Mouse (Mus musculus): ENCODE measurements at regions not wholly inside any gene's neighbourhood (a gene's known extent, or its start where the extent isn't known, plus 50 kb on each side); places are given as distances from the start of the nearest gene placed in this dataset.

DNA sequence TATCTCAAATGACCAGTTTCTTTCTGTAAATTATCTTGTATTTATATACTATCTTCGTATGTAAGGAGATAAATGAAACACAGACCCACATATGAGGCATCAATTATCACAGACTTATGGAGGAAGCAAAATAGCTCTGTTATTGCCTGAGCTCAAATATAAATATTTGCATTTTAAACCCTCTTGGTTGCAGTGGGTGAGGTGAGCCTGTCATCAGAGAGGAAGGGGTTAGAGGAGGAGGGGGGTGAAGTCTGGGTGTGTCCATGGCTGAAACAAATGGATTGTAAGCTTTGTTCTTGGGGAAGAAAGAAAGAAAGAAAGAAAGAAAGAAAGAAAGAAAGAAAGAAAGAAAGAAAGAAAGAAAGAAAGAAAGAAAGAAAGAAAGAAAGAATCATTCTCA lies 265.5 kb downstream of the Meis1 start:
- 49% methylated on average over 1 of the region's 1 CpGs for WGBS
- peaks cover 7% of the 10 kb centered on the region for H3K27me3 ChIP-seq (replicated peaks; ENCODE audit: control insufficient read depth, insufficient read depth, low read length)

DNA sequence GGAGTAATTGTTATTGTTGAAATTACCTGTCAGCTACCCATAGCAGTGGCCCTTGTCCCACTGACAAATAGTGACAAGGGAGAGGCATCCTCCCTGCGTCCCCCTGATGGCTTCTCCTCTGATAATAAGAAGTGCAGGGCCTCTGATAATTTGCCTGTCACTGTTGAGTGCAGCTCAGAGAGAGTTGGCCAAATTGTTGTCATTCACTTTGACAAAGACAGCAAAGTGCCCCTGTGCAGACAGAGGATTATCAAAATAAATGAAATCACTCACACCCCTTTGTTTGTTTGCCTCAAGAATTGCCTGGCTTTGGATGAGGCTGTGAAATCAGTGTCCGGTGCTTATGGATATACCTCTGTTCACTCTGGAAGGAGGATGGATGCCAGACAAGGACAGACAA lies 266.3 kb downstream of the Meis1 start:
- DNase-seq (ENCODE audit: low spot score), result no peak
- no peak for ATAC-seq (ENCODE audit: low read depth)

More for the DNA sequence above, 265.5 kb downstream of the Meis1 start:
- Histone ChIP-seq H3K36me3 (ENCODE audit: control insufficient read depth, insufficient read depth, low read length) (no peaks in the 10 kb centered on the region), H3K4me3 (ENCODE audit: low read depth, low read length) (no peak overlapping the region), H3K4me1 (ENCODE audit: control insufficient read depth, insufficient read depth, low read length) (peaks cover 18% of the 10 kb centered on the region; the same call in 1 of the 2 replicates), H3K9me3 (ENCODE audit: control insufficient read depth, low read length) (no peaks in the 10 kb centered on the region), H3K4me2 (ENCODE audit: low read depth, low read length) (no peak overlapping the region), H3K9ac (ENCODE audit: low read depth, low read length) (no peak overlapping the region), H3K27ac (replicated peaks; ENCODE audit: low read depth, low read length) (no peak overlapping the region)
- no peak for DNase-seq (ENCODE audit: low spot score)
- no peak for ATAC-seq (ENCODE audit: low read depth)

DNA sequence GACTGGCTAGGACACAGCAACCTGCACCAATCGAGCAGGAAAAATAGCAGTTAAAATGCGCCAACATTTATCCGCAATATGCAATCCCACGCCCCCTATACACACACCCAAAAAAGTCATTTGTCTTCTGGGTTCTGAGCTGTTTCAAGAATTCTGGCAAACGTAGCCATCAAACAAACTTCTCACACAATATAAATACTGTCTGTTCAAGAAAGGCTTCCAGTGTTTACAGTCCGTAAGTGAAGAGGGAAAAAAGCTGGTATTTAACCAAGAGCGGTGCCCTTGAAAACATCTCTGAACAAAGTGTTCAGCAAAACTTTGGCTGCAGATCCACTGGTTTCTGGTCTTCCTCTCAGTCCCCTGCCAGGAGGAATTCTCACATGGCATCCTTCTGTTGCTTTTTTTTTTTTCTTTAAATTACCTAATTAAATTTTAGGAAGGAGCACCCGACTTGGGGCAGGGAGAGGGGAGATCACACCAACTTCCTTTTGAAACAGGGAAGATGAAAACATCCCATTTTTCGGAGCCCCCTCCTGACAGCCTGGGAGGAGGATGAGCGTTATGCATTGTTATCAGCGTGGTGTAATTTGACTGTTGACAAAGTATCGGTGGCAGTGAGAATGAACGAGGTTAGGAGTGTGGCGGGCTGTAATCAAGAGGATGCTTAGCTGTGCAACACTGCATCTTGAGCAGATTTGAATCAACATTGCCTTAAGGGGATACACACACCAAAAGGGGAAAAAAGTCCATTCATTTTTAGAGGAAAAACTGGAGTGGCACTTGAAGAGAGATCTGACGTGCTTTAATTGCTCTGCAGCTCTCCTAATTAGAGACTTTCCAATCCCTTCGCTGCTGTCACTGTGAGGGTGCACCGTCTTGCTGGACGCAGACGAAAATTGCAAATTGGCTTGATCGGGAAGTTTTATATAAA lies 267.6 kb downstream of the Meis1 start:
- no peaks in the 10 kb centered on the region for H3K36me3 ChIP-seq (ENCODE audit: control insufficient read depth, insufficient read depth, low read length)
- 0 out of 2 replicates have a peak overlapping the region, but pooled peaks have one; percentile 22 for H3K9ac ChIP-seq (ENCODE audit: low read depth, low read length)
- peak overlapping the region; percentile 22 for H3K4me3 ChIP-seq (ENCODE audit: low read depth, low read length)
- H3K27me3 ChIP-seq (replicated peaks; ENCODE audit: control insufficient read depth, insufficient read depth, low read length), result peaks cover 7% of the 10 kb centered on the region
- H3K9me3 ChIP-seq (ENCODE audit: control insufficient read depth, low read length), result no peaks in the 10 kb centered on the region
- 0 out of 2 replicates have a peak overlapping the region, but pooled peaks have one; percentile 39 for H3K27ac ChIP-seq (replicated peaks; ENCODE audit: low read depth, low read length)
- DNase-seq (ENCODE audit: low spot score) (peak; percentile 40), ATAC-seq (ENCODE audit: low read depth) (peak; percentile 45; the same call in 1 of the 2 replicates)
- H3K4me1 ChIP-seq (ENCODE audit: control insufficient read depth, insufficient read depth, low read length), result peaks cover 26% of the 10 kb centered on the region; the same call in 1 of the 2 replicates
- WGBS, result 18% methylated on average over 20 of the region's 20 CpGs
- H3K4me2 ChIP-seq (ENCODE audit: low read depth, low read length), result peak overlapping the region; percentile 50

More for the DNA sequence above, 266.3 kb downstream of the Meis1 start:
- Histone ChIP-seq H3K4me3 (ENCODE audit: low read depth, low read length) (no peak overlapping the region), H3K9ac (ENCODE audit: low read depth, low read length) (no peak overlapping the region), H3K27ac (replicated peaks; ENCODE audit: low read depth, low read length) (no peak overlapping the region), H3K4me1 (ENCODE audit: control insufficient read depth, insufficient read depth, low read length) (peaks cover 24% of the 10 kb centered on the region; the same call in 1 of the 2 replicates), H3K36me3 (ENCODE audit: control insufficient read depth, insufficient read depth, low read length) (no peaks in the 10 kb centered on the region), H3K27me3 (replicated peaks; ENCODE audit: control insufficient read depth, insufficient read depth, low read length) (peaks cover 7% of the 10 kb centered on the region), H3K4me2 (ENCODE audit: low read depth, low read length) (no peak overlapping the region), H3K9me3 (ENCODE audit: control insufficient read depth, low read length) (no peaks in the 10 kb centered on the region)
- 60% methylated on average over 2 of the region's 2 CpGs for WGBS

DNA sequence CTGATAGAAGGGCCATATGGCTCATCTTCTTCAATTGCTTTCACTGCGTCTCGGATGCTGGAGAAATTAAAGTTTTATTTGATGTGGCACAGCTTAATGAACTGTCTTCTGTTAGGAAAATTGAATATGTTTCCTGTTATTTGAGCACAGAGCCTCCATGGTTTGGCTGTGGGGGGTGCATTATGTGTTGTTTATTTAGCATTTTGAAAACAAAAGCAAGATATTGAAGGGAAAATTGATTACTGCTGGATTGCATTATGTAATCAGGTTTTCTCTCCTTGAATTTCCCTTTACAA lies 268.8 kb downstream of the Meis1 start:
- no peaks in the 10 kb centered on the region for H3K9me3 ChIP-seq (ENCODE audit: control insufficient read depth, low read length)
- no peak overlapping the region for H3K4me3 ChIP-seq (ENCODE audit: low read depth, low read length)
- H3K27ac ChIP-seq (replicated peaks; ENCODE audit: low read depth, low read length), result no peak overlapping the region
- no peak overlapping the region for H3K9ac ChIP-seq (ENCODE audit: low read depth, low read length)
- DNase-seq (ENCODE audit: low spot score), result no peak
- WGBS, result 63% methylated on average over 2 of the region's 2 CpGs
- H3K4me1 ChIP-seq (ENCODE audit: control insufficient read depth, insufficient read depth, low read length), result peaks cover 26% of the 10 kb centered on the region
- H3K36me3 ChIP-seq (ENCODE audit: control insufficient read depth, insufficient read depth, low read length), result no peaks in the 10 kb centered on the region
- no peak overlapping the region for H3K4me2 ChIP-seq (ENCODE audit: low read depth, low read length)
- ATAC-seq (ENCODE audit: low read depth), result no peak
- peaks cover 7% of the 10 kb centered on the region for H3K27me3 ChIP-seq (replicated peaks; ENCODE audit: control insufficient read depth, insufficient read depth, low read length)

DNA sequence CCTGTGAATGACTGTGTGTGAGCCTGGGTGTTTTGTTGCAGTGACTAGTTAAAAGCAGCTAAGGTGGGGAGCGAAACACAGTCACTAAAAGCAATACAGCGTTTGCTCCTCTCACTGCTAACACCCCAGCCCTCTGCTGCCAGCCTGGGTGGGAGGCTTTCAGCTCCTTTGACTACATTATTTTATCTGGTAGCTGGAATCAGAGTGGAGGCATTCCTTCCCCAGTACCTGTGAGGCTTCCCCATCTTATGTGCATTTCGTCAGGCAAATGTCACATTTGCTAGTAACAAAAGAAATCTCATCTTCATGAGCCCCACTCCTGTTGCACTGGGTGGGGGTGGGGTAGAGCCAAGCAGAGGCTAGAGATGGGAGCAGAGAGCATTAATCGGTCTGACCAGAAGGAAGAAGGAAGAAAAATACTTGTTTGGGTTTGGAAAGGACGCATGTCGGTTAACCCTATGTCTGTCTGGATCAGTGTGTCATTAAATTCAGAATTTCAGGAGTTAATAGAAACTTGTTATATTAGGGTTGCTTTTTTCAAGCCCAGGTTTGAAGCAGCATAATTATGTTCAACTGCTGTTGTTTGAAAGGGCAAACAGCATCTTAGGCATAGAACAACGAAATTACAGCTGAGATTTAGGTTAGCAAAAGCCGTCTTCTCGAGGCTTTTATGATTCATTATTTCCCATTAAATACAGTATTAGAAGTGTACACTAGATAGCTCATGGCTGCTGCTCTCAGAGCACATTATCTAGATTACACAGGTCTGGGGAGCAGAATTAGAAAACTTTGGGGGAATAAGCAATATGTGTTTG lies 269.3 kb downstream of the Meis1 start:
- Histone ChIP-seq H3K4me1 (ENCODE audit: control insufficient read depth, insufficient read depth, low read length) (peaks cover 26% of the 10 kb centered on the region), H3K4me2 (ENCODE audit: low read depth, low read length) (no peak overlapping the region), H3K9ac (ENCODE audit: low read depth, low read length) (no peak overlapping the region), H3K27me3 (replicated peaks; ENCODE audit: control insufficient read depth, insufficient read depth, low read length) (peaks cover 7% of the 10 kb centered on the region), H3K36me3 (ENCODE audit: control insufficient read depth, insufficient read depth, low read length) (no peaks in the 10 kb centered on the region), H3K27ac (replicated peaks; ENCODE audit: low read depth, low read length) (no peak overlapping the region), H3K9me3 (ENCODE audit: control insufficient read depth, low read length) (no peaks in the 10 kb centered on the region), H3K4me3 (ENCODE audit: low read depth, low read length) (no peak overlapping the region)
- DNase-seq (ENCODE audit: low spot score) (no peak), ATAC-seq (ENCODE audit: low read depth) (no peak)
- 44% methylated on average over 9 of the region's 9 CpGs for WGBS

DNA sequence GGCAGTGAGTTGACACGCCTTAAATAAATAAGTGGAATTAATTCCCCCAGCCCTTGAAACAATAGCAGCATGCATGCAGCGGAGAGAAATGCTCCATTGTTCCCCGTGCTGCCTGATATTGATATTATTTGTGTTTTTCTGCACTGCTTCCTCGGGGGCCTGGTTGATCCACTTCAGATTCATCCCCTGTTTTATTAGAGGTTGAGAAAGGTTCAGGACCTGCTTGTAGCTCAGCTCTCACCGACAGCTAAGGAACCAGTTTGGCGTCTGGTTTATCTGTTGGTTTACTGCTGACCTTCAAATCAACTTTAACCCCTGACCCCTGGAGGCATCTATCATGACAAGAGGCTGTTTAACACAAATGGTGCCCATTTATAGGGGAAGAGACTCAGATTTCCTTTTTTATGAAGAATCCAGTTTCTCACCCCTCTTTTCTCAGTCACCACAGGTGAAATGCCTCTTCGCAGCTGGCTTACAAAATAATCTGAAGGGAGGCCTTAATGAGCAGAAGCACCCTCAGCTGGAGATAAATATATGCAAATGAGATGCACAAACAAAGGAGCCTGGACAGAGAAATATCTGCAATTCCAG lies 270.8 kb downstream of the Meis1 start:
- Histone ChIP-seq H3K9ac (ENCODE audit: low read depth, low read length) (no peak overlapping the region), H3K27me3 (replicated peaks; ENCODE audit: control insufficient read depth, insufficient read depth, low read length) (peaks cover 7% of the 10 kb centered on the region), H3K4me3 (ENCODE audit: low read depth, low read length) (no peak overlapping the region), H3K9me3 (ENCODE audit: control insufficient read depth, low read length) (no peaks in the 10 kb centered on the region), H3K36me3 (ENCODE audit: control insufficient read depth, insufficient read depth, low read length) (no peaks in the 10 kb centered on the region), H3K27ac (replicated peaks; ENCODE audit: low read depth, low read length) (no peak overlapping the region), H3K4me1 (ENCODE audit: control insufficient read depth, insufficient read depth, low read length) (peaks cover 21% of the 10 kb centered on the region), H3K4me2 (ENCODE audit: low read depth, low read length) (no peak overlapping the region)
- WGBS, result 25% methylated on average over 7 of the region's 7 CpGs
- ATAC-seq (ENCODE audit: low read depth), result 0 out of 2 replicates have a peak, but pooled peaks have one; percentile 45
- peak; percentile 60 for DNase-seq (ENCODE audit: low spot score)

DNA sequence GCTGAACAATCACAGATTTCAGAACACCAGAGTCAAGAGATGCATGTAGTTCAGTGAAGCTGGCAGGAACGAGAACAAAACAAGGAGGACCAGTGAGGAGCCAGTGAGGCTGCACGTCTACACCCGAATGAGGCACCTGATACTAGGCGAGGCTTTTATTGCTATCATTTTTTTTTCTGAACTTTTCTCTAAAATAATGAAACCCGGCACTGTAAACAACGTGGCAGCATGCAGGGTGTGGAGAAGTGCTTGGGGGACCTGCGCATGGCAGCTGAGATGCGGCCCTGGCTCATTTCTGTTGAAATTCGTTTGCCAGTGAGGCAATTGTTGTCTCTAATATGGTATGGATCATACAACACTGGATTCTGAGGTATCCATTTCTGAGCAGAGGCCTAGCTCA lies 271.4 kb downstream of the Meis1 start:
- H3K9me3 ChIP-seq (ENCODE audit: control insufficient read depth, low read length), result no peaks in the 10 kb centered on the region
- peaks cover 4% of the 10 kb centered on the region for H3K27me3 ChIP-seq (replicated peaks; ENCODE audit: control insufficient read depth, insufficient read depth, low read length)
- peaks cover 21% of the 10 kb centered on the region for H3K4me1 ChIP-seq (ENCODE audit: control insufficient read depth, insufficient read depth, low read length)
- no peak overlapping the region for H3K4me2 ChIP-seq (ENCODE audit: low read depth, low read length)
- 50% methylated on average over 9 of the region's 9 CpGs for WGBS
- H3K36me3 ChIP-seq (ENCODE audit: control insufficient read depth, insufficient read depth, low read length), result no peaks in the 10 kb centered on the region
- peak overlapping the region; percentile 3; the same call in 1 of the 2 replicates for H3K27ac ChIP-seq (replicated peaks; ENCODE audit: low read depth, low read length)
- ATAC-seq (ENCODE audit: low read depth) (0 out of 2 replicates have a peak, but pooled peaks have one; percentile 10), DNase-seq (ENCODE audit: low spot score) (no peak)
- no peak overlapping the region for H3K9ac ChIP-seq (ENCODE audit: low read depth, low read length)
- no peak overlapping the region for H3K4me3 ChIP-seq (ENCODE audit: low read depth, low read length)

DNA sequence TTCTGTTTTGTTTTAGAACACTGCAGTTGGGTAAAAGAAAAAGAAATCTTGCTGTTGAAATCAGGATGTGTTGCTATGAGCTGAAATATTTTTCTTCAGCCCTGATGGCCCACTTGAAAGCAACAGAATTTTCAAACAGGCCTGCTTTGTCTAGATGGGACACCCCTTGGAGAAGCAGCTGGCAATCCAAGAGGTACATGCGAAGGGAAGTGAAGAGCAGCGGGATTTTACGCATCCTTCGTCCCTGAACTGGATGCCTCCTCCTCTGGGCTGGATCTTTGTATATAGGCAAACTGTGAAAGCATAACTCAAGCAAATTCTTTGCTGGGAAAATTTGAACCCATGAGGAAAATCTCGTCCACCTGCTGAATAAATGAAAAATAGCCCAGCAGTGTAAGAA lies 272.3 kb downstream of the Meis1 start:
- Histone ChIP-seq H3K27me3 (replicated peaks; ENCODE audit: control insufficient read depth, insufficient read depth, low read length) (peaks cover 3% of the 10 kb centered on the region), H3K4me3 (ENCODE audit: low read depth, low read length) (no peak overlapping the region), H3K9me3 (ENCODE audit: control insufficient read depth, low read length) (no peaks in the 10 kb centered on the region), H3K9ac (ENCODE audit: low read depth, low read length) (no peak overlapping the region), H3K4me2 (ENCODE audit: low read depth, low read length) (no peak overlapping the region), H3K36me3 (ENCODE audit: control insufficient read depth, insufficient read depth, low read length) (no peaks in the 10 kb centered on the region), H3K4me1 (ENCODE audit: control insufficient read depth, insufficient read depth, low read length) (peaks cover 18% of the 10 kb centered on the region), H3K27ac (replicated peaks; ENCODE audit: low read depth, low read length) (no peak overlapping the region)
- 61% methylated on average over 5 of the region's 5 CpGs for WGBS
- DNase-seq (ENCODE audit: low spot score), result no peak
- ATAC-seq (ENCODE audit: low read depth), result no peak

Measured in embryonic facial prominence, embryonic 14.5 days (tissue).